Mouse (Mus musculus): ENCODE measurements around the gene Ak7.

GRCm38 (mm10) chr12:105676274-105676673, 29.5 kb upstream of the Ak7 start:
- TF ChIP-seq MAX (IDR thresholded peaks at IDR 0.05; ENCODE audit: low read length) (no peak), BHLHE40 (IDR thresholded peaks at IDR 0.05; ENCODE audit: low read depth, low read length) (no peak), CTCF (conservative IDR thresholded peaks at IDR 0.05 in 1 of 2, IDR thresholded peaks at IDR 0.05 in 1 of 2; ENCODE audit: low read depth in 2 of 2, low read length in 2 of 2) (no peak), MXI1 (IDR thresholded peaks at IDR 0.05; ENCODE audit: low read depth, low read length) (no peak), ZC3H11A (IDR thresholded peaks at IDR 0.05; ENCODE audit: low read depth, low read length) (no peak), SIN3A (IDR thresholded peaks at IDR 0.05; ENCODE audit: low read length) (no peak), E2F4 (IDR thresholded peaks at IDR 0.05; ENCODE audit: insufficient replicate concordance, low read depth, low read length) (no peak), POLR2A (IDR thresholded peaks at IDR 0.05; ENCODE audit: low read depth, low read length) (no peak), ZNF384 (IDR thresholded peaks at IDR 0.05; ENCODE audit: low read depth, low read length) (no peak), GABPA (IDR thresholded peaks at IDR 0.05; ENCODE audit: insufficient replicate concordance, low read depth, low read length) (no peak), TCF12 (IDR thresholded peaks at IDR 0.05; ENCODE audit: low read depth, low read length) (no peak)
